Mouse (Mus musculus): Measurements from ENCODE around the gene Ccdc70. TPM values are rescaled to one million over a fixed set of nuclear protein-coding genes. Genes with fewer than 3 reads are reported as not detected.
"Not testable (repeated sequence)": the region's sequence is repeated elsewhere in the genome, so short reads cannot be mapped to it uniquely, and the experiment has no call there.

The Ccdc70 gene
- not detected in 2 replicates for polyA plus RNA-seq (2012; rRNA removed)

- Histone ChIP-seq H3K4me1 (ENCODE audit: control insufficient read depth, insufficient read depth, low read length) (no peaks in the 10 kb centered on the region), H3K4me3 (replicated peaks; ENCODE audit: extremely low read depth, low read depth, low read length) (no peak within 1 kb of the TSS)
- no peak for TF ChIP-seq POLR2A (IDR thresholded peaks at IDR 0.05; ENCODE audit: borderline replicate concordance, extremely low read depth, low read depth, low read length)
- TF ChIP-seq CTCF (IDR thresholded peaks at IDR 0.05; ENCODE audit: insufficient read depth, low read length): no peak
- 77% methylated on average over 3 of the region's 3 CpGs for WGBS
- DNase-seq: no peak
Measured at GRCm38 (mm10) chr8:21969475-21969874, at the start of gene Ccdc70. Ccdc70 (plus strand) TSS chr8:21969775.

DNA sequence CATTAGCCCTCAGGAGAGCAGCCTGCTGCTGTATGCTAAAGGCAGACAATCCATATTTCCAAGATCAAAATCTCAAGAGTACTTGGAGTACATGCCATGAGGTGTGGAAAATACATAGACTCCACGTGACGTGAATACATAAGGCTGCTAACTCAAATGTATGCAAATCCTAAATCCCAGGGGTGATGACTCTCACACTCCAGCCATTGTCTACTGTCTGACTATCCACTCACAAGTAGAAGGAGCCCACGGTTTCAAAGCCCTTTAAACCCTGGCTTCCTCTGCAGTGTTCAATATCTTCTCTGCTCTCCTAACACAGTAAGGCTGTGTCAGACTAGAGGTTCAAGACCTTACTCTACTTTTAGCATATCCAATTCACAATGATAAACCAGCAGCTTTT, 38.8 kb upstream of the Ccdc70 start:
- H3K4me3 ChIP-seq (replicated peaks; ENCODE audit: extremely low read depth, low read depth, low read length); DNase-seq; H3K4me1 ChIP-seq (ENCODE audit: control insufficient read depth, insufficient read depth, low read length): not testable (repeated sequence)
- 81% methylated on average over 3 of the region's 3 CpGs for WGBS

- H3K4me3 ChIP-seq (replicated peaks; ENCODE audit: extremely low read depth, low read depth, low read length): no peak within 1 kb of the TSS
- H3K4me1 ChIP-seq (ENCODE audit: control insufficient read depth, insufficient read depth, low read length): no peaks in the 10 kb centered on the region
- no peak for DNase-seq
- TF ChIP-seq POLR2A (IDR thresholded peaks at IDR 0.05; ENCODE audit: borderline replicate concordance, extremely low read depth, low read depth, low read length) (no peak), CTCF (IDR thresholded peaks at IDR 0.05; ENCODE audit: insufficient read depth, low read length) (no peak)
- WGBS: 91% methylated on average over 6 of the region's 6 CpGs
Measured at GRCm38 (mm10) chr8:21932610-21933009, 37.0 kb upstream of the Ccdc70 start, which contains the start of gene Defb15. Defb15 (minus strand) TSS chr8:21932710.

DNA sequence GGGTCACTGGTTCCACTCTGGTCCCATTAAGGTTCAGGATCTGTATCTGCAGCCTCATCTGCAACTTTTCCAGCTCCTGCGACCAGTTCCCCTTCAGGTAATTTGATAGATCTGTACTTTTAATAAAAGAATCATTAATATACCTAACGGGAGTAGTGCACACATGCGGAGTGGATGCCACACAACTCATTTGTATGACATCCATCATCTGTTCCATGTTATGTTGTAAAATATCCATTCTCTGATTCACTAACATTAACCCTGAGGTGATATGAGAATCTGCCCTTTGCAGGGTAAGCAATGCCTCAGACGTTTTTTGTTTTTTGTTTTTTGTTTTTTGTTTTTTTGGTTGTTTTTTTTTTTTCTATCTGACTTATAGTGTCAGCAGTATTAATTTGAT, 31.5 kb upstream of the Ccdc70 start, which contains the start of gene Defb35:
TSS of gene Defb35 (plus strand) at position 301 of the 400 bp plus-strand sequence.
- not testable (repeated sequence) for DNase-seq; H3K4me3 ChIP-seq (replicated peaks; ENCODE audit: extremely low read depth, low read depth, low read length); H3K4me1 ChIP-seq (ENCODE audit: control insufficient read depth, insufficient read depth, low read length)
- 78% methylated on average over 4 of the region's 4 CpGs for WGBS

DNA sequence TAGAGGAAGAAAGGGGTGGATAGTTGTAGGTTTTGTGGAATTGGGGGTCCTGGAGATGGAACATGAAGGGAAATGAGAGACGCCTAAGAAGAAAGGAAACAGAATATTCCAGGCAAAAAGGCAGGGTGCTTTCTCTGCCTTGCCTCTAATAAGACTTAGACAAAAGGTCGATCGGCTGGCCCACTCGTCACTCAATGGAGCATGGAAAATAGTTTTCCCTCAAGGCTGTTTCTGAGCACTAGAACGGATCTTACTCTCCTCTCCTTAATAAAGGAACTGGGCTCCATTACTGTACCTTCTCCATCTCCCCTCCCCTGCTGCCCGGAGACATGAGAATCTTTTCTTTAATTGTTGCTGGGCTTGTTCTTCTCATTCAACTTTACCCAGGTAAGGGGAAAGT, 23.1 kb upstream of the Ccdc70 start, which contains the start of gene Defb13:
TSS of gene Defb13 (plus strand) at position 301 of the 400 bp plus-strand sequence.
- H3K4me3 ChIP-seq (replicated peaks; ENCODE audit: extremely low read depth, low read depth, low read length): no peak within 1 kb of the TSS
- TF ChIP-seq POLR2A (IDR thresholded peaks at IDR 0.05; ENCODE audit: borderline replicate concordance, extremely low read depth, low read depth, low read length): no peak
- no peak for TF ChIP-seq CTCF (IDR thresholded peaks at IDR 0.05; ENCODE audit: insufficient read depth, low read length)
- H3K4me1 ChIP-seq (ENCODE audit: control insufficient read depth, insufficient read depth, low read length): no peaks in the 10 kb centered on the region
- WGBS: 81% methylated on average over 6 of the region's 6 CpGs
- DNase-seq: no peak

GRCm38 (mm10) chr8:21947311-21948017, 22.1 kb upstream of the Ccdc70 start:
- 59% methylated on average over 9 of the region's 9 CpGs for WGBS
- no peak for DNase-seq
- TF ChIP-seq CTCF (IDR thresholded peaks at IDR 0.05; ENCODE audit: insufficient read depth, low read length) (no peak), POLR2A (IDR thresholded peaks at IDR 0.05; ENCODE audit: borderline replicate concordance, extremely low read depth, low read depth, low read length) (no peak)
- Histone ChIP-seq H3K4me1 (ENCODE audit: control insufficient read depth, insufficient read depth, low read length) (no peaks in the 10 kb centered on the region), H3K4me3 (replicated peaks; ENCODE audit: extremely low read depth, low read depth, low read length) (no peak overlapping the region)

GRCm38 (mm10) chr8:21955321-21955720, 14.3 kb upstream of the Ccdc70 start:
- 6% methylated on average over 9 of the region's 9 CpGs for WGBS
- H3K4me1 ChIP-seq (ENCODE audit: control insufficient read depth, insufficient read depth, low read length): no peaks in the 10 kb centered on the region
- H3K4me3 ChIP-seq (replicated peaks; ENCODE audit: extremely low read depth, low read depth, low read length): no peak overlapping the region
- TF ChIP-seq POLR2A (IDR thresholded peaks at IDR 0.05; ENCODE audit: borderline replicate concordance, extremely low read depth, low read depth, low read length): no peak
- TF ChIP-seq CTCF (IDR thresholded peaks at IDR 0.05; ENCODE audit: insufficient read depth, low read length): peak; percentile 21; the same call in 1 of the 2 replicates
- DNase-seq: peak; percentile 6

DNA sequence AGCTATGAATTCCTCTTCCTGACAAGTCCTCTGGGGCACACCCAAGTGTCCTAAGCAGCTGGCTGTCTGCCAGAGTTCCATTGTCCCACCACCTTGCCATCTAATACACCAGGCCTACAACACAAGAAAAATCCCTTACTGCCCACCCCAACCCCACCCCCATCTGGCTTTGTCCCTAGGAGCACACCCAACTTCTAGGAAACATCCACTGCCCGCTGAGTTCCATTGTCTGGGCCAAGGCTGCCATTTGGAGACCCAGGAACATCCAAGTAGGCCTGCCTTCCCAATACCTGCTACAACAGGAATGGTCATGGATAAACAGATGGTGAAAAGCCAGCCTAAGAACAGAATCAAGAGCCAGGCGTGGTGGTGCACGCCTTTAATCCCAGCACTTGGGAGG, 13.2 kb upstream of the Ccdc70 start:
- WGBS: 75% methylated on average over 3 of the region's 3 CpGs
- TF ChIP-seq POLR2A (IDR thresholded peaks at IDR 0.05; ENCODE audit: borderline replicate concordance, extremely low read depth, low read depth, low read length) (no peak), CTCF (IDR thresholded peaks at IDR 0.05; ENCODE audit: insufficient read depth, low read length) (no peak)
- Histone ChIP-seq H3K4me3 (replicated peaks; ENCODE audit: extremely low read depth, low read depth, low read length) (no peak overlapping the region), H3K4me1 (ENCODE audit: control insufficient read depth, insufficient read depth, low read length) (no peaks in the 10 kb centered on the region)
- no peak for DNase-seq

GRCm38 (mm10) chr8:21958414-21958813, 11.2 kb upstream of the Ccdc70 start, which contains the start of gene Fam90a1a:
Fam90a1a (plus strand) TSS chr8:21958714.
- DNase-seq: no peak
- WGBS: 83% methylated on average over 2 of the region's 2 CpGs
- Histone ChIP-seq H3K4me1 (ENCODE audit: control insufficient read depth, insufficient read depth, low read length) (no peaks in the 10 kb centered on the region), H3K4me3 (replicated peaks; ENCODE audit: extremely low read depth, low read depth, low read length) (no peak within 1 kb of the TSS)
- TF ChIP-seq POLR2A (IDR thresholded peaks at IDR 0.05; ENCODE audit: borderline replicate concordance, extremely low read depth, low read depth, low read length): no peak
- no peak for TF ChIP-seq CTCF (IDR thresholded peaks at IDR 0.05; ENCODE audit: insufficient read depth, low read length)

DNA sequence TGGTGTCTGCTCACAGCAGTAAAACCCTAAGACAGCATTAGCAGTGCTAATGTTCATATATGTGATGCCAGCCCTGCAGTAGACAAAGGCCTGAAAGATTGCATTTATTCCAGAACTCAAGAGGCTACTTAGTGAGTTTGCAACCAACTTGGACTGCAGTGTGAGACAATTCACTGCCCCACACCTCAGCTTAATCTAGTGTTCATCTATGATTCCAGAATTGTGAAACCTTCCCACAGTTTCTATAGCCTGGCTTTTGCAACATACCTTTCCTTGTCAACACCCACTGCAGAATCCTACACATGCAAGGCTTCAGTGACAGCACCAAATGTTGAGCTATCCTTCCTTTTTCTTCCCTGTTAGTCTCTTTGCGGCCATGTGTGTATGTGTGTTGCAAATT, 2.9 kb upstream of the Ccdc70 start:
- TF ChIP-seq CTCF (IDR thresholded peaks at IDR 0.05; ENCODE audit: insufficient read depth, low read length) (no peak), POLR2A (IDR thresholded peaks at IDR 0.05; ENCODE audit: borderline replicate concordance, extremely low read depth, low read depth, low read length) (no peak)
- no peak for DNase-seq
- WGBS: 68% methylated on average over 1 of the region's 1 CpGs
- no peaks in the 10 kb centered on the region for H3K4me1 ChIP-seq (ENCODE audit: control insufficient read depth, insufficient read depth, low read length)
- H3K4me3 ChIP-seq (replicated peaks; ENCODE audit: extremely low read depth, low read depth, low read length): no peak overlapping the region
